Mouse (Mus musculus) ovary, adult 18-20 months (tissue): ENCODE results near the gene Shisa4.
"Not testable (repeated sequence)": the region's sequence is repeated elsewhere in the genome, so short reads cannot be mapped to it uniquely, and the experiment has no call there.

Source experiments
- DNase-seq: peaks from one replicate; pipeline ENCODE4 v3.0.0; 2022; ENCODE audit warnings: low spot score, mixed read lengths

Gene Shisa4

GRCm38 (mm10) chr1:135374868-135375581, at the start of gene Shisa4:
Gene Shisa4, minus strand, starts transcription at chr1:135375237.
- peak; percentile 58 for DNase-seq

- peak; percentile 30 for DNase-seq
These were observed 47.7 kb upstream of the Shisa4 start for GRCm38 (mm10) chr1:135422772-135423171.

- DNase-seq = peak; percentile 12
These were observed 39.0 kb upstream of the Shisa4 start for GRCm38 (mm10) chr1:135413996-135414395.

DNA sequence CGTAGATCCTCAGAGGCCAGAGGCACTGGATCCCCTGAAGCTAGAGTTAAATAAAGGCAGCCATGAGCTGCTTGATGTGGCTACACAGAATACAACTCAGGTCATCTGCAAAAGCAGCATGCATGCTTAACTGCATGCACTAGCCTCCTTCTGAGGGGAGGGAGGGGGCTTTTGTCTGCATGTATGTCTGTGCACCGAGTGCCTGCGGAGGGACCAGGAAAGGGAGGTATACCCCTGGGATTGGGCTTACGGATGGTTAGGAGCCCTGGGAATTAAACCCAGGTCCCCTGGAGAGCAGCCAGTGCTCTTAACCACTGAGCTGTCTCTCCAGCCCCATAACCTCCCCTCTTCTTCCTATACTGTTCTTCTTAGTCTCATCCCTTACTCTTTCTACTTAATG, 37.1 kb upstream of the Shisa4 start:
- DNase-seq = no peak

DNA sequence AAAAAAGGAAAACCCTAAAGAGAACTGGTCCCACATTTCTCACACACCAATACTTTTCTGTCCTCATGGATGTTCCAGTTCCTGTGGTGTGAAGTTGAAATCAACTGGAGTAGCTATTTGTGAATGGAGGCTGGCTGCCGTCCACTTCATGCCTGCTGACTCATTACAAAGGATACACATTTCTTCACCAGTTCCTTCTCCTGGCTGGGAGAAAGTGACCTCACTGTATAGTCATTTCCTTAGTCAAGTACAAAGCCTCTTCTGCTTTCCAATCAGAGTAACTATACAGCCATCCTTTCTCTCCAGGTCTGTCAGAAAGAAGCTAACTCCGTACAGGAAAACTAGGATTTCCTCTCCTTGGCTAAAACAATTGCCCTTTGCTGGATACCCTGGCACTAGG, 35.9 kb upstream of the Shisa4 start:
- DNase-seq = peak; percentile 20

- no peak for DNase-seq
These were observed 33.9 kb upstream of the Shisa4 start for GRCm38 (mm10) chr1:135408973-135409372.

DNA sequence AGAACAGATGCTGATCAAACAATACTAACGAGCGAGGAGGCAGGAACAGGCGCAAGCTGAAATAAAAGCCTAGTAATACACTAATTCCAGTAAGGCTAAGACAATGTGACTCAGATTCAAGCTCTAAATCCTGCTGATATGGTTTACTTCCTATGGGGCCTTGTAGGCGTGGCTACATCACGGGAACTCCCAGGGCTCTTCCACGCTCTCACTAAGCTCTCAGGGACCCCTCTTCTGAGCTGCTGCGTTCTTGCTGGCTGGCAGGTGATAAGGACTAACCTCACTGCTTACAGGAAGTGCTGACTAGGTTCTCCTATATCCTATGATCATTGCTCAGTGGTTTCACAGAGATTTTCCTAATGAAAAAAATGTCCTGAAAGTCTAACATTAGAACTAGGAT, 30.3 kb upstream of the Shisa4 start:
- no peak for DNase-seq

DNA sequence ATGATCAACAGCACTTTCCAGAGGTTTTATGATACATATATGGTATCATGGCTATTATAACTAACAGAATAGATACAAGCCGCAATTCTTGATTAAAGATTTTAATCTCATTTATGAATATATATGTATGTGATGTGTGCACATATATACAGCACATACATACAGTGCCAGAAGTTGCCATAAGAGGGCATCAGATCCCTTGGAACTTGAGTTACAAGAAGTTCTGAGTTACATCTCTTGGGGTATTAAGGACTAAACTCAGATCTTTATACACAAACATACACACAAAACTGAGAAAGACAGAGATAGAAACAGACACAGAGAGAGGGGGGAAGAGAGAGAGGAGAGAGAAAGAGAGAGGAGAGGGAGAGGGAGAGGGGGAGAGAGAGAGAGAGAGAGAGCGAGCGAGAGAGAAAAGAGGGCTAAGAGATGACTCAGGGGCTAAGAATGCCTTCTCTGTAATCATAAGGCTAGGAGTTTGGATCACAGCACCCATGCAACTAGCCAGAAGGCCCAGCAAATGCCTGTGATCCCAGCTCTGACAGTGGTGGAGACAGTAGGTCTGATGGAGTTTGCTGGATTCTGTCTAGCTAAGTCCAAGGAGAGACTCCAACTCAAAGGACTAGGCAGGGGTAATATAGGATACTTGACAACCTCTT, 26.5 kb upstream of the Shisa4 start:
- no peak for DNase-seq

DNA sequence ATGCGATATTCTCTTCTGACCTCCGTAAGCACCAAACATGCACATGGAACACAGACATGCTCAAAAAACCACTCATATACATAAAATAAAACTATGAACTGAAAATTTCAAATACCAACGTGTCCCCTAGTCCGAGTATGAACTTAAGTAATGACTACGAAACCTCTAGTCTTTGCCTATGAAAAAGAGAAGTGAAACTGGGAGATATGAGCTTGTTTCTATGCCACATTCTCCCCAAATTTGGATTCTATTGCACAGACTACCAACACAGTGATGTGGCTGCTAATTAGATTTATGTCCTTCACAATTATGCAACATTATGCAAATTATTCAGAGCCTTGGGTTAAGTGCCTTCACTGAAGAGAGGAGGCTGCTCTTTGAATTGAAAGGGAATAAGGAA, 24.4 kb upstream of the Shisa4 start:
- no peak for DNase-seq

GRCm38 (mm10) chr1:135385161-135385560, 10.1 kb upstream of the Shisa4 start:
- DNase-seq = no peak

- DNase-seq = no peak
These were observed 9.1 kb upstream of the Shisa4 start for GRCm38 (mm10) chr1:135384171-135384570.

GRCm38 (mm10) chr1:135381560-135381959, 6.5 kb upstream of the Shisa4 start:
- not testable (repeated sequence) for DNase-seq

DNA sequence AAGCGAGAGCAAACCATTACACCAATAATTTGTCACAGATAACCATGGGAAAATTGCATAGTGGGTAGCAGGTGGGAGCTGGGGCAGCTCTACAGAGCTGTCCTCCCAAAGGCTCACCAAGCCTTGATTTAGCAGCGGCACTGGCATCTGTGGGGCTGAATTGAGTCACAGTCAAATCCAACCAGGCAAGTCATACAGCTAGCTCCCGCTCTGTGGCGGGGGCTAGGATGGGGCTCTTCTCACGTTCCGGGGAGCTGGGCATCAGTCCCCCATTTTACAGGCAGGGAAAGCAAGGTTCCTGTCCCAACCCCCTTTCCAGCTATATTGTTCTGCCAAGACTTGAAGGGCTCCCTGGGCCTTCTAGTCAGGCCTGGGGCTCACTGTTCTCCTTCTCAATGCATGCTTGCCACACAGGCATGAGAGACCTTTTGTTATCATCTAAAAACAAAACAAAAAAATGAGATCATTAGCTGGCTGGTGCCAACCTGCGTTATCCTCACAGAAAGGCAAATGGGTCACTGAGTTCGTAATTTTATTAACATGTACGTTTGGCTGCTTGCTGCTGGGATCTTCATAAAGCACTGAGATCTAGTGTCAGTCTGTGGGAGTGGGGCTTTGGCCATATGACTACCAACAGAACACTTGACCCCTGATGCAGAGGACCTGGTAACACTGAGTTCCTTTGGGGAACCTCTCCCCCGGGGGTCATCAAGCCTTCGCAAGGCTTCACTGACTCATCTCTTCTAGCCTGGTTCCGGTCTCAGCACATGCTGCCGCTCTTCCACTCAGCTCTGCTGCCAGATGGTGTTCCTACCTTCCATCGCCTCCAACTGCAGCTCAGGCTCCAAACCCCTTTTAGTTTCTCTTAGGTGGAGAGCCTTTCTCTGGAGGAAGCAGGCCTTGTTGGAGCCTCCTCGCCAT, 5.3 kb upstream of the Shisa4 start:
- DNase-seq = no peak

DNA sequence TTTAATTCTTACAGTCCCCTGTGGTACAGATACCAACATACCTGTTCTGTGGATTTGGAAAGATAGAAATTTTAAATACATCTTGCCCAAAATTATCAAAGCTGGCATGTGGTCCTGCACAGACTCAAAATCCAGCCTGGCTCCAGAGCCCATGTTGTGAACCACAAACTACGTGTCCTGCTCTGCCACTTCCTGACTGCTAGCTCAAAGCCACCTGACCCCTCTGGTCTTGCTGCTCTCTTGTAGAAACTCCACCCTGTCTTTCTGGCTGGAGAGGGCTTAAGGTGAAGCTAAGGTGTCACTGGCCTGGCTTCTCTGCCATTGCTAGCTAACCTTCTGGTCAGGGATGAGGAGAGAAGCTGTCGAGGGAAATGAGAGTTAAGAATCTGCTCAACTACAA, 4.0 kb upstream of the Shisa4 start:
- DNase-seq = no peak

- no peak for DNase-seq
These were observed 3.5 kb upstream of the Shisa4 start for GRCm38 (mm10) chr1:135378576-135378975.

- DNase-seq = no peak
These were observed 716 bp downstream of the Shisa4 start for GRCm38 (mm10) chr1:135374175-135374867.

DNA sequence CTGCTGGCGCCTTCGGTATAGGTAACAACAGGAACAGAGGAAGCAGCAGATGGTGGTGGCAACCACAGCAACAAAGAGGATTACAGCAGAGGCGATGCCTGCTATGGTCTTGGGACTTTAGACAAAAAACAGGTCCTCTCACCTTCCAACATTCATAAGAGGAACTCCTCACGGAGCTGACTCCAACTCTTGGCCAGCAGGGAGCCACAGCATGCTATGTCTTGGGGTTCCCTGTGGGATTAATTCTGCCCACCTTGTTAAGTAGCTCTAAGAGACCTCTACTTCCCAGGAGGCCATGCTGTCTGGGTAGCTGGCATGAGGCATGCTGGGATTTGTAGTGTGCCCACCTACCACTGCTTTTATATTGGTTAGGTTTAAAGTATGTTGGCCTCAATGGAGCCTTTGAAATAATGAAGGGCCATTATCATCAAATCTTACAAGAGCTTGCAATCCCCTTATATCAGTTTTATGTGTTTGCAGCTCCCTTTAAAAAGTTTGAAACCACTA, 1.8 kb downstream of the Shisa4 start:
- no peak for DNase-seq

GRCm38 (mm10) chr1:135369415-135369814, 5.6 kb downstream of the Shisa4 start:
- no peak for DNase-seq

DNA sequence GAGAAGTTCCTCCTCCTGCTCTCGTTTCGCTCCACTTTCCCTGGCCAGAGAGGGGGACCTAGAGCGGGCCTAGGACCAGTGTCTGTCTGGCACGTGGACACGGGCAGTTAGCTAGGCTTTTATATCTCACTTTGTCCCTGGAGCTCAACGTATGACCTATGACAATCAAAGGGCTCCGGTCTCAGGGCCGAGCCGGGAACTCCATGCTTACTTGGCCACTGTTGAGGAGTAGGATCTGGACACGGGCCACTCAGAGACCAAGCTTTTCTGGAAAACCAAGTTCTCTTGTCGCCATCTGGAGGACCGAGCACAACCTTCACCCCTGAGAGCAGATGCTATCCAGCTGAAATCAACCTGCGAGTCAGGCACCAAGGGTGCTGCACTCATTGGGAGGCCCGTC, 6.1 kb downstream of the Shisa4 start:
- DNase-seq = peak; percentile 45

- peak; percentile 69 for DNase-seq
These were observed 6.8 kb downstream of the Shisa4 start for GRCm38 (mm10) chr1:135368245-135368644.

- no peak for DNase-seq
These were observed 7.4 kb downstream of the Shisa4 start for GRCm38 (mm10) chr1:135367595-135367994.

DNA sequence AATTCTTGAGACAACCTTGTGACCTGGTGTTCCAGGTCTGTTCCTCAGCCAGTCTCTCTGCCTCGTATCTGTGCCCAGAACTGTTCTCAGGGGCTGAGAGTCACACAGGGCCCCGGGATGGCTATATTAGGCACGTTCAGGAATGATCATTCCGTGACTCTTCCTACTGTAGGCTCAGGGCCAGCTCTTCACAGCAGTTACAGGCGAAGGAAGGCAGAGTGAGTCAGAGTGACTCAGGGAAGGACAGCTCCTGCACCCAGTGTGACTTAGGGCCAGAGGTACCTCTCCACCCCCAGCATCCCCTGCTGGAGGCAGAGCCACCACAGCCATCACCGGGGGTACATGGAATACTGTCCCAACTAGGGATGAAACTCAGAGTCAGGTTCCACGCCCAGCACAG, 8.0 kb downstream of the Shisa4 start:
- no peak for DNase-seq
